Mouse (Mus musculus) embryonic fibroblast, embryonic 13.5 days (primary cell): ENCODE data around the gene Serpina6. TPM values are rescaled to one million over a fixed set of nuclear protein-coding genes. Genes with fewer than 3 reads are reported as not detected.

Experiments used
- H3K27ac ChIP-seq: 2 replicates; pipeline ENCODE4 v1.5.1; 2012; ENCODE audit warnings: low read length, control low read depth, inconsistent platforms; ENCODE audit not compliant: insufficient read depth
- H3K4me1 ChIP-seq: 2 replicates; pipeline ENCODE4 v1.6.1; 2011; ENCODE audit warnings: low read length; ENCODE audit not compliant: control insufficient read depth, insufficient read depth
- H3K4me3 ChIP-seq: 2 replicates; pipeline ENCODE4 v1.5.1; 2011; ENCODE audit warnings: mild to moderate bottlenecking, control low read depth, low read length; ENCODE audit not compliant: insufficient read depth
- CTCF ChIP-seq: IDR thresholded peaks from 2 replicates; pipeline ENCODE4 v1.5.1; 2011; ENCODE audit warnings: mild to moderate bottlenecking, control low read depth, low read length, moderate library complexity, borderline replicate concordance; ENCODE audit not compliant: insufficient read depth
- POLR2A ChIP-seq: IDR thresholded peaks from 2 replicates; pipeline ENCODE4 v1.6.1; 2011; ENCODE audit warnings: low read depth, mild to moderate bottlenecking, control low read depth, low read length, moderate library complexity
- polyA plus RNA-seq: library from polyadenylated mRNA; stranded (reverse); fragments of >200 nt; gene quantifications from 2 replicates; pipeline ENCODE4 v1.2.4, GENCODE M21; 2011; ENCODE audit warnings: low read depth; ENCODE audit not compliant: missing spikeins, insufficient read length

The Serpina6 gene
- polyA plus RNA-seq, 1 experiment = 0.54 TPM

DNA sequence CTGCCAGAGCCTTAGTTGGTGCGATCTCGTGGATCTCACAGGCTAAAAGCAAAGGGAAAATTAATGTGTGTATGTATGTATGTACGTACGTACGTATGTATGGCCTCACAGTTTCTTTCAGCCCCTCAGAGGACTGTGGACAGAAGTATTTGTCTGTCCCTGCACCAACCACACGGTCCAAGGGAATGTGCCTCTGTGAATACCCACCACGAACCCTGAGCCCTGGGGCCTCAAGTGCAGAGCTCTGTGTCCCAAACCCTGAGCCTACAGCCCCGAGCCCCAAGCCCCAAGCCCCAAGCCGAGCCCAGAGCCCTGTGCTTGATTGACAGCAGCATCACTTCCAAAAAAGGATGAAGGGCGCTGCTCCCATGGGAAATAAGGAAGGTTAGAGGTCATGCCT is 979 bp upstream of the Serpina6 start:
- H3K27ac ChIP-seq = no peak overlapping the region
- no peaks in the 10 kb centered on the region for H3K4me1 ChIP-seq
- TF ChIP-seq CTCF = no peak
- TF ChIP-seq POLR2A = no peak
- H3K4me3 ChIP-seq = no peak overlapping the region

DNA sequence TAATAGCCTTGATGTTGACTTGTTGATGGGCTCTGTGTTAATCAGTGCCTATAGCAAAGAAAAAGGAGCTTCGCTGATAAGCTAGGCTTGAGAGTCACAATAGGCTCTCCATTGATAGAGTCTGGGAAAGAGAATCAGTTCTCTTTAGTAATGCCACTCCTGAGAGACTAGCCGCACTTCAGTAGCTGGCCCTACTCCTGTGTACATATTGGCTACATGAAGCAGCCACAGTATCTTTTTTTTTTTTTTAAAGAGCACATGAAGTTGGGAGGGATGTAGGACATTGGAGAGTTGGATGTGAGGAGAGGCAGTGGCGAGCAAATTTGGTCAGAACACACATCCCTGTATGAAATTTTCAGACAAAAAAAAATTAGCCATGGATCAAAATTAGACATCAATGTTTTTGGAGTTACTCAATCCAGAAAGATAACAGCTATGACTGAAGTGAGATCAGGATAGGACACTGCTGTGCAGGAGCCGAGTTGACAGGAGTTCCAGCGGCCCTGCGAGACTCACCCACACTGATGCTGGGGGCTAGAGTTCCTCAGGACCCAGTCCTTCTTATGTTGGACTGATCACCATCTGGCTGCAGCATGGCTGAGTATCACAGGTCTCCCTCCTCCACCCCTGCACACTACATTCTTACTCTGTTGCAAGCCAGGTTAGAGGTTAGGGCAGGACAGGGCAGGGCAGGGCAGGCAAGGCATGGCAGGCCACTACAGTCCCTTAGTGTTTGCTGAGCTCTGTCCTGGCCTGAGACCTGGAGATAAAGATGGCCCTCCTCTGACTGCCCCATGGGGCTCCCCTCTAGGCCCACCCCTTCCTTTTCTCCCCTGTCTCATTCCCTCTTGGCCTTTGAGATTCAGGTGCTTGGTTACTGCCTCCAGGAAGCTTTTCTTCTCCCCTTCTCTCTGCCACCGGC is 1.6 kb downstream of the Serpina6 start:
- no peak for TF ChIP-seq CTCF
- no peak for TF ChIP-seq POLR2A
- Histone ChIP-seq H3K4me3 (no peak overlapping the region), H3K27ac (no peak overlapping the region), H3K4me1 (no peaks in the 10 kb centered on the region)

DNA sequence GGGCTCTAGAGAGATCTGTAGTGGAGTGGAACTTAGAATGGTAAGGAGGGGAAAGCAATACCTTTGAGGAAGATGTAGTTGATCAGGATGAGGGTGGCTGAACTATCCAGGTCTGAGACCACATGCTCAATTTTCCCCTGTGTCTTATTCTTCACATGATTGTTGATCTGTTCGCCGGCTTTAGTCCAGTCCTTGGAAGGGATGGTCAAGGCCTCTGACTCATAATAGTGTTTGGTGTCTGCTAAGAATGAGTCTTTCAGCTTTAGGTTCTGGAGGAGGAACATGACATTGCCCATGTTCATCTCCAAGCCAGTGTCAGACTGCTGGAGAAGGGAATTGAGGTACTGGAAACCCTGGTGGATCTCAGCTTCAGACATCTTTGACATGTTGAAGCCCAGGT is 3.2 kb downstream of the Serpina6 start:
- no peak overlapping the region for H3K4me3 ChIP-seq
- no peaks in the 10 kb centered on the region for H3K4me1 ChIP-seq
- TF ChIP-seq CTCF (no peak), POLR2A (no peak)
- no peak overlapping the region for H3K27ac ChIP-seq

DNA sequence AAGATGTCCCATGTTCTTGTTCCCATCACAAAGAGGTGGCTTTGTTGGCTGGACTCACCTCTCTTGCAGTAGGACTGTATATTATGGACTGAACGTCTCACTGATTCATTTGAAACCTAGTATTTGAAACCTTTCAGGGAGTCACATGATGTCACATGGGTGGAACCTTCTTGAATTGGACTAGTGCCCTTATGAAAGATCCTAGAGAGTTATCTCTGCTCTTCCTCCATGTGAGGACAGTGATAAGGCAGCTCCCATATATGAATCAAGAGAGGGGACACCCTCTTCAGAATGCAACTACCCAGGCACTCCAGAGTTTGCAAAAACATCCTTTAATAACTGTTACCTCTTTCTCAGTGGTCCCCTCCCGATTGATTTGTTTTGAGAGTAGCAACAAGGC is 10.7 kb downstream of the Serpina6 start:
- H3K4me3 ChIP-seq = no peak overlapping the region

DNA sequence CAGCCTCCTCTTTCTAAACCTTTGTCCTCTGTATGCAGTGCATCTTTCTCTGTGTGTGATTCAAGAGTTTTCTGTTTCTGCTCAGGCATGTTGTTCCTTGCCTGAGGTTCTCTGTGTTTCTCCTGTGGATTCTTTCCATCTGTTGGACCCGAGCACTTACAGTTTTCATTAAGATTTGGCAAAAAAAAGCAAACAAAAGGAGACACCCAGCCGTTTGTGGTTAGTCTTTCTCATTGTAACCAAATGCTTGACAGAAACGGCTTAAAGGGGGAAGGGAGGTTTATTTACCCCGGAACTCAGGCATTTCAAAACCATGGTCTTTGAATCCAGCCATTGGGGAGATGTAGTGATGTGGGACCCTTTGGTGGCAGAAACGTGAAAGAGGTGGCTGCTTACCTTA is 12.4 kb downstream of the Serpina6 start:
- H3K4me3 ChIP-seq = no peak overlapping the region
- no peaks in the 10 kb centered on the region; the same call in 1 of the 2 replicates for H3K4me1 ChIP-seq
- H3K27ac ChIP-seq = peak overlapping the region; percentile 67; the same call in 1 of the 2 replicates
- TF ChIP-seq POLR2A = no peak

More for the DNA sequence above, 10.7 kb downstream of the Serpina6 start:
- TF ChIP-seq POLR2A (no peak), CTCF (no peak)
- Histone ChIP-seq H3K27ac (no peak overlapping the region), H3K4me1 (no peaks in the 10 kb centered on the region; the same call in 1 of the 2 replicates)

DNA sequence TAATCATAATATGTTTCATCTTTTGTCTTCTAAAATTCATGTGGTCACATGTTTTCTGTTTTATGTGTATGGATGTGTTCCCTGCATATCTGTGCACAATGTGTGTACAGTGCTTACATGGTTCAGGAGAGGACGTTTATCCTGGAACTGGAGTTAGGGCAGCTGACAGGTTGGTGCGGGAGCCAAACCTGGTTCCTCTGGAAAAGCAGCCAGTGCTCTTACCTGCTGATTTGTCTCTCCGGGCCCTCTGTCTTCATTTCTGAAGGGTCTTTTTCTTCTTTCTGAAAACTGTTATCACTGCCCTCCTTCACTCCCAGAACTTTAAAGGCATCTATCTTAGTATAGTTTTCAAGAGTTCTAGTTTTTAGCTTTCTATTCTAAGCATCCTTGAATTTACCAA is 13.2 kb downstream of the Serpina6 start:
- Histone ChIP-seq H3K27ac (no peak overlapping the region), H3K4me3 (no peak overlapping the region), H3K4me1 (no peaks in the 10 kb centered on the region; the same call in 1 of the 2 replicates)
- TF ChIP-seq CTCF (no peak), POLR2A (no peak)

DNA sequence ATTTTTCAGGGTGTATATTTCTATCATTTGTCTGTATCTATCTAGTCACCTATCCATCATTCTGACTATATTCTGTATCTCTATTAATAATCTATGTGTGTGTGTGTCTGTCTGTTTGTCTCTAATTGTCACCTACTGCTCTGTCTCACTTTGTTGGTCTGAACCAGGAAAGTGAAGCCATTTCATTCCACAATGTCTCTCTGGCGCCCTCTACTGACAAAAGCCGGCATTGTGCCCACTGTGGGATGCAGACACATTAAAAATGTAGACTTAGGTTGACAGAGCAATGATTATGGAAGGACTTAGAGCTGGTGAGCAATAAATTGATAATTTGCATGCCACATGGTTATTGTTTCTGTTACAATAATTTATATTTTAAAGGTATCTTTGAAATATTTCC is 13.7 kb downstream of the Serpina6 start:
- TF ChIP-seq CTCF = peak; percentile 59
- no peak for TF ChIP-seq POLR2A
- no peaks in the 10 kb centered on the region; the same call in 1 of the 2 replicates for H3K4me1 ChIP-seq
- H3K4me3 ChIP-seq = no peak overlapping the region
- no peak overlapping the region for H3K27ac ChIP-seq

DNA sequence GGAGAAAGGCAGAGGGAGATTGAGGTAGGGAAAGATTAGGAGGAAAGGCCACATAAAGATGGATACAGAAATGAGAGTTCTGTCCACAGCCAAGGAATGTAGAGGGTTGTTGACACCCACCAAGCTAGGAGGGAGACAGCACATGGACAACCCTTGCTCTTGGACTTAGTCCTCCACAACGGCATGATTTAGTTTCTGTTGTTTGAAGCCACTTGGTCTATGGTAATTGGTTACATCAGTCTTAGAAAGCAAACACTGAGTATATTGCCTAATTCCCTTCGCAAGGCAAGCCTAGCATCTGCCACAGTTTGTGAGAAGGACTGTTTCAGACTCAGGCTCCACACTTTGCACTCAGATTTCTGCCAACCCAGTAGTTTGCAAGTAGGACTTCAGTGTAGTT is 21.2 kb downstream of the Serpina6 start:
- no peak overlapping the region for H3K27ac ChIP-seq
- H3K4me3 ChIP-seq = no peak overlapping the region
- TF ChIP-seq CTCF = no peak
- no peak for TF ChIP-seq POLR2A
- H3K4me1 ChIP-seq = no peaks in the 10 kb centered on the region

DNA sequence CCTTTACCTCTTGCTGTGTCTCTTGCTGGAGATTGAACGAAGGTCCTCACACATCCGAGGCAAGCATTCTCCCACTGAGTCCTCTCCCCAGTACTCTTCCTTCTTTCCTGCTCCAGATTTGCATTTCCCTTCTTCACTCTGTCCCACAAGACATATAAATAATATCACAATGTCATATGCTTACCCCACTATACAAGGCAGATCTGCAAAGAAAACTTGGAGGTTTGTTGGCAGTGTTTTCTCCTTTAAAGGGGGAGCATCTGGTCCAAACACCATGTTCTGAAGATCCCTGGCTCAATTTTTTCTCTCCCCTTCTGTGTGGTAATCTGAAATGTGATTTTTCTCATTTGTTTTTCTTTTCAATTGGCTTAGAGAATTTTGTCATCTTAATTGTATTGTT is 22.6 kb downstream of the Serpina6 start:
- TF ChIP-seq CTCF (no peak), POLR2A (no peak)
- Histone ChIP-seq H3K4me1 (no peaks in the 10 kb centered on the region), H3K27ac (no peak overlapping the region), H3K4me3 (no peak overlapping the region)

DNA sequence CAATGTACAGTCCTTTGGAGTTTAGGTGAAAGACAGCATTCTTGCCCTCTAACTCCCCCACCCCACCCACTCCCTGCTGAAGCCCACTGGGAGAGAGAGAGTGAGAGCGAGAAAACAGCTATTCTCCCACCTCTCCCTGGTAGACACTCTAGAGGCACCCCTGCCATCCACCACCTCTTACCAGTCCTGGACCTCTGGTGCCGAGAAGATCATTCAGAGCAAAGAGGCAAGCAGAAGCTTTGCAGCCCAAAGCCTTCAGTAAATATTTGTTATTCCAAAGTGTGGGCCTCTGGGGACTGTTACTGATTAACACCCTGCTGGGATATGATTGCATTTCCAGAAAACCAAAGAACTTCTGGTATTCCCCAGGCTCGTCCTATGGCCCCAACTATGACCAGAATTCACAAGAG is 25.8 kb downstream of the Serpina6 start, which contains the start of gene Serpina10:
Gene Serpina10, minus strand, starts transcription at position 242 of the 410 bp plus-strand sequence.
- Histone ChIP-seq H3K4me3 (no peak within 1 kb of the TSS), H3K27ac (no peak within 1 kb of the TSS), H3K4me1 (no peaks in the 10 kb centered on the region)
- TF ChIP-seq POLR2A (no peak), CTCF (no peak)
